Mouse (Mus musculus) thymus, postnatal 14 days (tissue): ENCODE measurements at regions not wholly inside any gene's neighbourhood (a gene's known extent, or its start where the extent isn't known, plus 50 kb on each side); places are given as distances from the start of the nearest gene placed in this dataset.

Source experiments
- DNase-seq: peaks from one replicate; pipeline ENCODE4 v3.0.0; 2021

DNA sequence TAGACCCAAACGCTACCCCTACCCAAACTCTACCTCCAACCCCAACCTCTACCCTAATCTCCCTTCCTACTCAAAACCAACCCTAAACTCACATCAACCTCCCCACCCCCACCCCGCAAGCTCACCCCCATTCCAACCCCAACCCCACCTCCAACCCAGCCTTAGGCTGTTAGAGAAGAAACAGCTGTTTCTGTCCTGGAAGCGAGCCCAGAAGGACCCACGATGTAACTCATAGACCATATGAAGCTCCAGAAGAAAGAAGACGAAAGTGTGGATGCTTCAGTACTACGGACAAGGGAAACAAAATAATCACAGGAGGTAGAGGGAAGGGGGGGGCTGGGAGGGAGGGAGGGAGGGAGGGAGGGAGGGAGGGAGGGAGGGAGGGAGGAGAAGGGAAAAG, 58.4 kb downstream of the Sox11 start:
- no peak for DNase-seq

DNA sequence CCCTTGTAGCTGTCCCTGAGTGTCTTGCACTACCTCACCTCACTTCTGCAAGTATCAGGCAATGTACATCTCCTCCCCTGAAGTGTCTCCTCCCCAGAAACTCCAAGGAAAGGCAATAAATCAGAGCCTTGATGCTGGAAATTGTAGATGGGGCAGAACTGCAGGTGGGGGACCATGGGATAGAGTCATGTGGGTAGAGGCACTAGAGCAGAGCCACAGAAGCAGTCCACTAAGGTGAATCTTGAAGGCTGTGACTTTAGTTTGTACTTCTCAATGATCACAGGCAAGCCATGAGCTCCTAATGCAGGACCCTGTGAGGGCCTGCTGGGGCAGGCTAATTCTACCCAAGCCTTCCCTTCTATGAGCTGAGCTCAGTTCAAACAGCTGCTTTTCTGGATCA, 80.4 kb downstream of the Sox11 start:
- DNase-seq: no peak

DNA sequence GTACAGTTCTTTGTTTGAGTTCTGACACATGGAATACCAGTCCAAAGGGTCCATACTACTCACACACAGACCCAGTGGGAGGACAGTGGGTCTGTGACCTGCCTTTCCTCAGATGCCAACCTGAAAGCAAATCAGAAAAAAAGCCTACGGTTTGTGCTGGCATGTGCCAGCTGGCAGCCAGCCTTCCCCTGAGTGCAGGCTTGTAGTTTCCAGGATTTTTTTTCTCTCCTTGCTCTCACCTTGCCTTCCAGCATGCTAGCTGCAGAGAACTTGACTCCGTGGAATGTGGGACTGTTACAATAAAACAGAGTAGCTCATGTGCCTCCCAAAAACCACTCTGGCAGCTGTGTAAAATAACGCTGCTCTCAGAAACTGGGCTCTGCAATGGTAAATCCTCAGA, 88.2 kb downstream of the Sox11 start:
- no peak for DNase-seq

DNA sequence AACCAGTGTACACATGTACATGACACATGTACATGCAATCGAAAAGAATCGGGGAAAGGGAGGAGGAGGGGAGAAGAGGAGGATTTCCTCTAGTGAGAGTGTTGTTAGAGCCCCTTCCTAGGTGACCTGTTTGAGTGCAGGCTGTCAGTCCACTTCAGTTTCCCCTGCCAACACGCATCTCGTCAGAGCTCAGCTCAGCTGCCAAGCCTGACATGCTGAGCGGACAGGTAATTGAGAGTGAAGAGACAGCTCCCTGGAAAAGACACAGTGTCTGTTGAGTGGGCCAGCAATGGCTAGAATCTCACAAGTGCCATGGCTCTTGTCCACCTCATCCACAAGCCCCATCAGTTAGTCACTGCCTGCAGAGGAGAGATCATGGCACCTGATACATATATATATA, 90.9 kb downstream of the Sox11 start:
- no peak for DNase-seq

DNA sequence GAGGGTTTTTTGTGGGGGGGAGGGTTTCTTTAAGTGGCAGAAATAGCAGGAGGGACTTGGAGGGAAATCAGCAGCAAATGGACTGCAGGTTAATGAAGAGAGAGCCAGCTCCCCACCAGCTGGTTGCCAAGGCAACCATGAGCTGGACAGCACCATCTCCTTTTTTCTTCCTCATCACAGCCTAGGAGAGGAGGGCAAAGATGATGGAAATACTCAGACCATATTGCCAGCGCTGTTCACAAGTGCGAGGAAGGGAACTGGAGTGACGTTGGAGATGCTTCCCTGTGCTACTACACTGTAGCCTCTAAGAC, 93.9 kb downstream of the Sox11 start:
- DNase-seq: no peak

DNA sequence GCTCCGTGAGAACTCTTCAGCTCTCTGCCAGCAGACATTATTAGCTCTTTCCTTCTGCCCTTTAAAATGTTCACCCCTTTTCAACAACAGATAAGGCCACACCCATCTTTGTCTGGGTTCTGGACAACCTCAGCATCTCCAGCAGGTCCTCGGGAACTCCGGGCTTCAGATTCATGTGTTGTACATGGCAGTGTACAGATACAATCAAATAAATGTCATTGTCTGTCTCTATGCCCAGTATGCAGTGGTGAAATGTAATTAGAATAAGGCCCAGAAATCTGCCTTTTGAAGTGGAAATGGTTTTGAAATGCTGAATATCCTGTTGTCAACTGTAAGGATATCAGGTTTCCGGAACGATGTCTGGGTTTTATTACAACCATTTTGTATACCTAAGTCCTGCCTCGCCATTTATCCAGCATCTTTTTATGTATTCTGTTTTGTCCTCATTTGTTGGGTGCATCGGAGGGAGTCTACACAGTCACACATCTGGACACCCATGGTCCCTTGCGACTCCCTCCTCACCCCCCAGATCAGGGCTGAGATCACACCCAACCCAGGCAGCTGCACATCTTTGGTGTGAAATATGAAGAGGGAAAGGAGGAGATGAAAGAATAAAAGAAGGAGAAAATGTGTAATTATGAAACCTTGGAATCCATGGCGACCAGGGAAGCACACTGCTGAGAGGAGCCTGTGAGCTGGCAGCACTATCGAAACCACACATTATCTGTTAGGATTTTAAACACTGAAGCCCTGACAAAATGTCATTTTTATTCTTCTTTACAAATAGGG, 94.4 kb downstream of the Sox11 start:
- DNase-seq: no peak

DNA sequence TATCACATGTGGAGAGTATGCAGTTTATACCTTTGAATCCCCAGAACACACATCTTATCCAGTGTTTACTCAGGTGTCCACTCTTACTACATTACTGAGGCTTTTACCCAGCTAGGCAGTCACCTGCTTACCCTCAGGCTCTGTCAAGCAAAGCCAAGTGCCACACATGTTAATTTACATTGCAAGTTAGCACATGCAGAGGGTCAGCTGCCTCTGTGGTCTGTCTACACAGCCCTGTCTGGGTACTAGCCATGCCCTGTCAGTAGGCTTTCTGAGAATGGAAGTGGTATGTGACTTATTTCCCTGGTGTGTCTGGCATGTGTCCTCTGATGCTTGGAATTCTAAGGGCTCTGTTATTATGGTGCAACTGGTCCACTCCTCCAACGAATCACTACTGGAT, 106.6 kb downstream of the Sox11 start:
- no peak for DNase-seq

DNA sequence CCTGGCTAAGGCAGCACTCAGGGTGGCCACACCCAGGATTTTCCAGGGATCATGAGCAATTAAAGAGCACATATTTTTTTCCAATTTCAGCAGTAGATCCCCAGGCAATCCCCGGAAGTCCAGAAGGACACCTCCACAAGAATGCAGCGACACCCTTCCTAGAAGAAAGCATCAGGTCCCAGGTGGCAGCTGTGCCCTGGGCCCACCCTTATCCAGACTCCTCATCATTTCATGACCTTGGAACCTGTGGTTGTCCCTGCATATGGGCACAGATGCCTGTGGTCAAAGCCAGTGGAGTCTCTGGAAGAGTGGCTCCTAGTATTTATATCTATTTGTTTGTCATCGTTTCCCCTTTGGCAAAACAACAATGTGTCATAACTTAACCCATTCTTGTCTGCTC, 120.8 kb downstream of the Sox11 start:
- DNase-seq: no peak

DNA sequence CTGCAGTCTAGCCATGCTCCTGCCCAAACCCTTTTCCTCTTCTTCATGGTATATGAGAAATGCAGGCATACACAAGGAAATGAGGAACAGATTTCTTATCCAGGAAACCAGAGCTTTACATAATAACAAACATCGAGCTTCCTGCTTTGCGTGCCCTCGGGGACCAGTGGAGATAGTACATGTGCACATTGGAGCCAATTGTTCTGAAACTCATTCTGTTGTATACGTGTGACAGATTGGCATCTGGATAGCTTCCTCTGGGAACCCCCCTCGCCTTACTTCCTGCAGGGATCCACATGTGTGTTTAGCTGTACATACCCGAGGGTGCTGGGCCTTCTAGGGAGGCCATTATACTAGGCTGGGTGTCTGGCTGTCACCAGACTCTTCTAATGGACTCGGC, 141.2 kb downstream of the Sox11 start:
- DNase-seq: no peak

DNA sequence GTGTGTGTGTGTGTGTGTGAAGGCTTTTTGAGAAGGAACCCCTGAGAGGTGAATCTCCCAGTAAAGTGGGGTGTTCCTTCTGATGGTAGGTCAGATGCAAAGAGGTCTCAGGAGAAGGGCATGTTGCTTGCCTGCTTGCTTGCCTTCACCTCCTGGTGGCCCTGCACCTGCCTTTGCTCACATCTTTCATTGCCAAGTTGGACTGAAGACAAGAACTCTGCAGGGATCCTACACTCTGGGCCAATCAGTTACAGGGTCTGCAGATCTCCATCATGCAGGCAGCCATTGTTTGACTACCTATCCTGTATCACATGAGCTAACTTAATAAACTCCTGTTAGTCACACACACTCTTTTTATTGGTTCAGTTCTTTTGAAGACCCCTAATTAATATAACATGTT, 148.4 kb downstream of the Sox11 start:
- no peak for DNase-seq

DNA sequence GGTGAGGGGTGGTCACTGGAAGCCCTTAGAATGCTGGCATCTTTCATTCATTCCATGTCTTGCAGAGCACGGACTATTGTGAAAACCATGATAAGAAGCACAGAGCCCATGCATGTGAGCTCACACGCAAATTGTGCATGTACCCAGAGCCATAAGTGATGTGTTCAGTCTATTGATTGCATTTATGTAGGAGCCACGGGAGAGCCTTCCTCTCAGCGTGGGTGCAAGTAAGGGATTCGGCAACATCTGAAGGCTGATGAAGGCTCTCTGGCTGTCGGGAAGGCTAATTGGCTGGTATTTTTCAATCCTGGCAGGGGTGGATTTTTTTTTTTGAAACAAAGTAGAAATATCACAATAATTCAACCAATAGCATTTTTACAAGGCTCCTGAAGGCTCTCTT, 150.5 kb downstream of the Sox11 start:
- no peak for DNase-seq

DNA sequence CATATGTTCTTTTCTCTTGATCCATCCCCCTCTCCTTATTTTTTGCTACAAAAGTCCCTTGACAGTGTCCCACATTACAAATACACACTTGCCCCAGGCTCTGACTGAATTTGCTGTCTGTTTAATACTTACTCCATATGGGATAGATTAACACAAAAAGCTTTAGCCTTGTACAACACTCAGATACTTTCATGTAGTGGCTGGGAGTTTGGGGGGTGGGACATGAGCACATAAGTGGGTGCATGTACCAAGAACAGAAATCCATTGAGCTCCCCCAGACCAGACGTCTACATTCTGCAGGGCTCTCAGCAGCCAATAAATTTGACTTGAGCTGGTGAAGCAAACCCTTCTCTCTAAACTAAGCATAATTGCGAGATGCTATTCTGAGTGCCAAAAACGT, 154.9 kb downstream of the Sox11 start:
- no peak for DNase-seq

DNA sequence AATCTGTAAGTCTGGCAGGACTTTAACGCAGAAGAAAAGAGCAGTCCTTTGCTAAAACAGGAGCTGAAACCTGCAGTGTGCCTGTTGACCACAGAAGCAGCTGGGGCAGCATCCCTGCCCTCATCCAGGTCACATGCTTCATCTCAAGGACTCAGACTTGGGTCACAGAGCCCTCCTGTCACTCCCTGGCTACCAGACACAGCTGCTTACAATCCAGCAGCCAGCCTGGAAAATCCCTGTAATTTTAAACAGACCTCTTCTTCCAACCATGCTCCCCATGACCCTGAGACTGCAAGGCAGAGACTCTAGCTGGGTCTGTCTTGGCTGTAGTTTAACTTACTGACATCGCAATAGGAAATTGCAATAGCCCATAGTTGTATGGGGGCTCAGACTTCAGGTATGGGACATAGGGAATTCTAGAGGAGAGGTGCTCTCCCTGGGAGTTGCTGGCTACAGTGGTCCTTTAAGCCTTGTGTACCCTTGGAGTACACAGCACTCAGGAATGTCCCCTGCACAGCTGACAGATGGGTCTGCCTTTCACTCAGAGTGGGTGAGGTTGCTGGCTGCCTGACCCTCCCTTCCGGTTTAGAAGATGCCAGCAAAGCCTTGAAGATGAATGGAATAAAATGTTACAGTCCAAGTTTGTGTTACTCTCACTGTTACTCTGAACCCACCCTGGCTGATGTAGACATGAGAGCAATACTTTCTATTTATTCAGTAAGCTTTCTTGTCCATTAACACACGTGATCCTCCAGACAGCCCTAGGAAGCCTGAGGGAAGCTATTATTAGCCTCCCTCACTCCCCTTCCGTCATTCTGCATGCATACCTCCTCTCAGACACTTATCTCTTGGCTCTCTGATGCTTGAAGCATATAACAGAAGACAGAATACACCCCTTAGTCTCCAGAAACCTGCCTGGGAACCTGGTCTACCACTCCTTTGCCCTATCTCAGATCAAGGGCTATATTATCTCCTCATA, 159.7 kb downstream of the Sox11 start:
- no peak for DNase-seq

DNA sequence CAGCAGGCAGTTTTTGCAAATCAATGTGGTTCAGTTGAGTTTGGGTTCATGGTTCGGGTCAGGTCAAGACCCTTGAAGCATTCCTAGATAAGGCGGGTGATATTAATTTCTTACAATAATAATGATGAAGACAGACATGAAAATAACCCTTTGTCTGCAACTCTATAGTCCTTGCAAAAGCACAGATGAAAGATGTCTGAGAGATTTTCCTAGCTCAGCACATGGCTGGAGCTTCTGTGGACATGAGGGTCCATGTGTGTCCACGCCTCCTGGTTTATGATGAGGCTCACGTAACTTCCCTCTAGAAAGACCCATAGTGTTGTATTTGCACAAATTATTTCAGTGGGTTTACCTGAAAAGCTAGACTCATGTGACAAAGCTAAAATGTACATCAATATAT, 168.8 kb downstream of the Sox11 start:
- no peak for DNase-seq

DNA sequence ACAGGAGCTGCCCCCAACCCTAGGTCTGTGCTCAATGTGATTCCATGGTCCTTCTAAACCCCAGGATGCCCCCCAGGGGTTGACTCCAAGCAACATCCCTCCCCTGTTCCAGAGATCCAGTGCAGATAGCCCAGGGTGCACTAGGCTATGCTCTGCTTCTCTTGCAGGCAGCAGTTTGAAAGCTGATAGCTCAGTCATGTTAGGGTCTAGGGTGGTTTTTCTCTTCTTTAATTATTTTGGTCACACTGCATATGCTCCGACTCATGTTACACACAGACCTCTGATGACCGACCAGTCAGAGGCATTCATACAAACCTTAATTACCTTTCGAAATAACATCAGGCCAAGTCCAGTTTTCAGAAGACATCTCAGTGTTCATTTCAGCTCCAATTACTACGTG, 169.2 kb downstream of the Sox11 start:
- DNase-seq: no peak

DNA sequence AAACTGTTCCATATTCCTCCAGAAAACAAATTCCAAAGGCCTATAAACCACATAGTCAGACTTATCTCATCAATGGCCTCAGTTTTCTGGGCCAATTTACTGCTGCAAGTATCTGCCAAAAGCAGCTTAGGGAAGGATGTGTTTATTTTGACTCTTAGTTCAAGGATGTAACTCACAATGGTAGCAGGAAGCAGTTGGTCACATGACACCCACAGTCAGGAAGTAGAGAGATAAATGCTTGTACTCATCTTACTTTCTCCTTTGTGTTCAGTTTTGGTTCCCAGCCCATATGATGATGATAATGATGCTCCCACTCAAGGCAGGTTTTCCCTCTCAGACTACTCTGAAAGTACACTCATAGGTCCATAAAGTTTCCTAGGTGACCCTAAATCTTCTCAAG, 170.8 kb downstream of the Sox11 start:
- DNase-seq: no peak

DNA sequence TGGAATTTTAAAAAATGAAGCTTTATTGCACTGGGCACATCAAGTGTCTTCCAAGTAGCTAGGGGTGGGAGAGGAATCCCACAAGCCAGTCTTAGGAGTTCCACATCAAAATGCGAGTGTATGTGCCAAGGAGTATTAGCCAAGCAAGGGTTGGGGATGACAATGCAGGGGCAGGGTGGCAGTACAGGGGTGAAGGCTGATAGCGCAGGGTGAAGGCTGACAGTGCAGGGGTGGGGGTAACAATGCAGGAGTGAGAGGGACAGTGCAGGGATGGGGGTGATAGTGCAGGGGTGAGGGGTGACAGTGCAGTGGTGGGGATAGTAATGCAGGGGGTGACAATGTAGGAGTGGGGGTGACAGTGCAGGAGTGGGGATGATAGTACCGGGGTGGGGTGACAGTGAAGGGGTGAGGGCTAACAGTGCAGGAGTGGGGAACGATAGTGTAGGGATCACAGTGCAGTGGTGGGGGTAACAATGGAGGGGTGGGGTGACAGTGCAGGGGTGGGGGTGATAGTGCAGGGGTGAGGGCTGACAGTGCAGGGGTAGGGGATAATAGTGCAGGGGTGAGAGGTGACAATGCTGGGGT, 177.4 kb downstream of the Sox11 start:
- DNase-seq: no peak

DNA sequence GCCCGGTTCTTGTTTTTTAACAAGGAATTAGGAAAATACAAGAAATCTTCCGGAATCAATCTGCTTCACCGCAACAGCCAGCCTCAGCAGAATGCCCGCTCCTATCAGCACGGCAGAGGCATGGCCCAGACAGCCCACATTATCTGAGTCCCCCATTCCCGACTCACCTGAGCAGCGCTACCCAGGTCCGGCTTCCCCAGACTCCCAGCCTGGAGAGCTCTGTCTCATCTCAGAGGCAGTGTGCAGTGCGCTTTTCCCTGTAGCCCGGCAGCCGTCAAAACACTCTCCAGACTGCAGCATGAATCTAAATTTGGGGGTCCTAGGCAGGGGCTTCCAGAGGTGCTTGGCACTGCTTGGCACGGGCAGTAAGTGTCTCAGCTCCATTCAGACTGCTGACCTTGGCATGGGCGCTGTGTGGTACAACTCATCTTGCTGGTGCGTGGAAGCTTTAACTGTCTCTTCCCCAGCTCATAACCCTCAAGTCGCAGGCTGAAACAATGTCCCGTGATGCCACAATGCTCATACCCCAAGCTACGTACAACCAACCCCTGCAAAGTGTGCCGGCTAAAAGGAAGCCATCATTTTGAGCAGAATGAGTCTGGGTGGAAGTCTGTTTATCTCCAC, 182.2 kb downstream of the Sox11 start:
- DNase-seq: no peak

DNA sequence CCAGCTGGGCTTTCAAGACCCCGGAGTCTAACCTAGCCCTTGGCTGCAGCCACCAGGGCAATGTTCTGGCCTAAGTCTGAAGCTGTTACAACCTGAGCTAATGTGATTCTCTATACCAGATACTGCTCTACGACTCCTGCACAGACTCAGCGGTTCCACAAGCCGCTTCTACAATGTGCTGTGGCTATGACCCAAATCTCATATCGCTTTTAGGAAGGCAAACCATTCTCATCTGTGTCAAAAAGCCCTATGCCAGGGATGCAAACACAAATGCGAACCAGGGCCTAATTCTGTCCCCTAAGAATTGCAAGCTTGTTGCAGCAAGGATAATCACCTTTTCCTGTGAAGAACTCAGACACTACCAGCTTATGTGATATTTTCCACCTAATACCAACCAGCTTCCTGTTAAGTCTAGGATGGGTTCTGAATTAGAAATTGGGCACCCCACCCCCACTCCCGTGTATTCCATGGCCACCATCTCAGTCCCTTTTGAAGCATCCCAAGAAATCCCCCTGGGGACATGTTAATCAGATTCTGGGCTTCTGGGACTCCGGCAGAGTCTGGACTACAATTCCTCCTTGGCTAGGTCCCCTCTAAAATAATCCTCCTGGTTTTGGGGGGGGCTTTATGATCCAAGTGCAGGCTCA, 182.8 kb downstream of the Sox11 start:
- no peak for DNase-seq

DNA sequence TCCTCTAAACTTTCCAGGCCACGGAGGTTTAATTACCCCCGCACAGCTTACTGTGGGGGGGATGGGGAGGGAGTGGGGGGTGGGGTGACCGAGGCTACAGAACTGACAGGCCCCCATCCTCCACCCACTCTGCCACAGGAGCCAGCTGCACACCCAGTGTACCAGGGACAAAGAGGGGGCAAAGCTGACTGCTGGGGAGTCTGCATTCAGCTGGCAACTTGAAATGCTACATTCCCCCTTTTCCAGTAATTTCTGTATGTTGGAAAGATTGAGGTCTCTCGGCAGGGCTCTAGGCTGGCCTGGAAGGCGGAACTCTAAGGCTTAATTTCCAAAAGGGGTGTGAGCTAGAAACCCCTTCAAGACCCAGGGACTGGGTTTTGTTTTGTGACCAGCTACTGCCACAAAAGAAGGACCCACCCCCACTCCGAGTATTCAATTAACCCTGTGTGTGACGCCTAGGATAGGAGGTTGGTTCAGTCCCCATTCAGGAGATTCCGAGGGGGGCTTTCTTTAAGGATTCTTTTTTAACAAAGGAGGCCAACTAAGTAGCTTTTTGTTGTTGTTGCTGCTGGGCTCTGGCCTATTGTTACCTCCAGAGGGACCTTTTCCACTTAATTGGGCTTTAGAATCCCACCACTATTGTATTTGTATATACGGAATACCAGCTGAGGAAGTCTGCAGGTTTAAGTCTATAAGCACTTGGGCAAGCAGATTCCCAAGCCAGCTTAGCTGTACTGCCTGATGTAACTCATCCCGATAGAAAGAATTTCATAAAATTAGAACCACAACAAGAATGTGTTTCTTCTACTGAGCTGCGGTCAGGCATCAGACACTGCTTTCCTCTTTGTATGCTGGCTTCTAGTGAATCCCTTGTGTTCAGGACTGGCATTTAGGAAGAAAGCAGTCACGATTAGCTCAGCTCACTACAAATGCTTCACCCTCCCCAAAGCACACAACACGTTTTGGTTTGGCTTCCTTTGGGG, 191.2 kb downstream of the Sox11 start:
- no peak for DNase-seq

DNA sequence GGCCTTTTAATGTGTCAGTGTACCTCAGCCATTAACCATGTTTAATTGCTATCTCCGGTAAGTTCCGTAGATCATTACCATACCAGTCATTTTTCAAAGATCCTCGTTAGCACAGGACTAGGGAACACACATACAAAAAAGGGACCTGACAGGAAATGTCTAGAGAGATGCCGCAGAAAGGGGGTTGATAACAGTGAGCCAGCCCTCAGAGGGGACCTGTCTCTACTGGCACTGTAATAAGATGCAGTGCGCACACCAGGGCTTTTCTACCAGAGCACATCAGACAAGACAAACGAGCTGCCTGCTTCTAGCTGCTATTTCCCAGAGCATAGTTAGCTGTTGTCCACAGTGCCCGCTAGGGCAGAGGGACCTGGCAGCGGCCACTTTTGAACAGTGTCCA, 199.1 kb downstream of the Sox11 start:
- DNase-seq: no peak

DNA sequence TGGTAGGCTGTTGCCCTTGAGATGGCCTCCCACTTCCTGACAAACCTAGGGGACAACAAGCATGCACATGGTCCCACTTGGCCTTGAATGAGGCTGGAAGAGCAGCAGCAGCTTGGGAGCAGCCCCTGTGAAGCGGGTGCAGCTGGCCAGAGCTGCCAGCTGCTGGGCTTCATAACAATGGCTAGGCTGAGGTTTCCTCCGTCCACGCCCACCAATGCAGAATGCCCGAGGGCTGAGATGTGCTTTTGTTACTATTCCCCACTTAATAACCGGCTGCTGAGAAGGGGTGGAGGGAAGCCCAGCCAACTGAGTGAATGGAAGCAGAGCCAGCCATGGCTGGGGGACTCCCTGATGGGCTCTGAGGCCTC, 202.1 kb downstream of the Sox11 start:
- no peak for DNase-seq
